Mouse (Mus musculus): Measurements from ENCODE around the gene Nrarp. TPM values are rescaled to one million over a fixed set of nuclear protein-coding genes. Genes with fewer than 3 reads are reported as not detected.

The Nrarp gene
- polyA plus RNA-seq, 1 experiment from 2014 or later = 14.1 TPM

DNA sequence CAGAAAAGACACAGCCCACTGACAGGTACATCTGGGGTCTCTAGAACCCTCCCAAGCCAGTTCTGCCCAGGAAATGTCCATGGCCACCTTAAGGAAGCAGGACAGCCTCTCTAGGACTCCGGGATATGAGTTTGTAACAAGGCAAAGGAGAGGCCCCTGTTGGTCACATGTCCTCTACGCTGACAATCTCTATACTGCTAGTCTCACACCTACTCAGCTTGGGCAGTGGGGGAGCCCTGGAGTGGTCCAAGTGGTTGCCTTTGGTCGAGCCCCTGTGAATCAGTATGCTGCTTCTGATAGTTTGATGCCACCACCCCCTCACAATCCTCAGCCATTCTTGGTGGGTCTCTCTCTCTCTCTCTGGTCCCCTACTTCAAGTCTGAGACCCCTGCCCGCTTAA, 13.1 kb upstream of the Nrarp start:
- peak overlapping the region; percentile 45 for H3K4me3 ChIP-seq (ENCODE audit: low read depth, low read length)
- no peaks in the 10 kb centered on the region for H3K27me3 ChIP-seq (replicated peaks; ENCODE audit: insufficient read depth, low read length)
- 15% methylated on average over 4 of the region's 4 CpGs for WGBS
- no peak; the same call in 1 of the 2 replicates for ATAC-seq
- DNase-seq (ENCODE audit: low spot score) = no peak
- H3K4me1 ChIP-seq (ENCODE audit: insufficient read depth, low read depth, low read length) = peaks cover 17% of the 10 kb centered on the region; the same call in 1 of the 2 replicates
- H3K9ac ChIP-seq (replicated peaks; ENCODE audit: low read depth) = 0 out of 2 replicates have a peak overlapping the region, but pooled peaks have one; percentile 16
- H3K36me3 ChIP-seq (ENCODE audit: insufficient read depth, low read length) = no peaks in the 10 kb centered on the region
- 0 out of 2 replicates have a peak overlapping the region, but pooled peaks have one; percentile 51 for H3K27ac ChIP-seq (ENCODE audit: low read length)
- H3K9me3 ChIP-seq (ENCODE audit: low read length) = no peaks in the 10 kb centered on the region
- H3K4me2 ChIP-seq (replicated peaks; ENCODE audit: low read depth, low read length) = peak overlapping the region; percentile 89
- no peak for TF ChIP-seq CTCF (IDR thresholded peaks at IDR 0.05)
- no peak for TF ChIP-seq EP300 (IDR thresholded peaks at IDR 0.05)

GRCm38 (mm10) chr2:25167919-25168664, 12.5 kb upstream of the Nrarp start:
- no peaks in the 10 kb centered on the region for H3K9me3 ChIP-seq (ENCODE audit: low read length)
- H3K4me1 ChIP-seq (ENCODE audit: insufficient read depth, low read depth, low read length) = peaks cover 17% of the 10 kb centered on the region; the same call in 1 of the 2 replicates
- TF ChIP-seq CTCF (IDR thresholded peaks at IDR 0.05) (no peak), EP300 (IDR thresholded peaks at IDR 0.05) (no peak)
- 0 out of 2 replicates have a peak overlapping the region, but pooled peaks have one; percentile 16 for H3K9ac ChIP-seq (replicated peaks; ENCODE audit: low read depth)
- ATAC-seq (peak; percentile 74), DNase-seq (ENCODE audit: low spot score) (peak; percentile 81)
- H3K27me3 ChIP-seq (replicated peaks; ENCODE audit: insufficient read depth, low read length) = no peaks in the 10 kb centered on the region
- H3K36me3 ChIP-seq (ENCODE audit: insufficient read depth, low read length) = no peaks in the 10 kb centered on the region
- peak overlapping the region; percentile 89 for H3K4me2 ChIP-seq (replicated peaks; ENCODE audit: low read depth, low read length)
- H3K4me3 ChIP-seq (ENCODE audit: low read depth, low read length) = peak overlapping the region; percentile 45
- 1% methylated on average over 23 of the region's 41 CpGs for WGBS
- H3K27ac ChIP-seq (ENCODE audit: low read length) = peak overlapping the region; percentile 51

- H3K9me3 ChIP-seq (ENCODE audit: low read length) = no peaks in the 10 kb centered on the region
- H3K4me2 ChIP-seq (replicated peaks; ENCODE audit: low read depth, low read length) = peak overlapping the region; percentile 89
- no peaks in the 10 kb centered on the region for H3K27me3 ChIP-seq (replicated peaks; ENCODE audit: insufficient read depth, low read length)
- H3K4me3 ChIP-seq (ENCODE audit: low read depth, low read length) = peak overlapping the region; percentile 45; the same call in 1 of the 2 replicates
- no peaks in the 10 kb centered on the region for H3K36me3 ChIP-seq (ENCODE audit: insufficient read depth, low read length)
- peaks cover 15% of the 10 kb centered on the region; the same call in 1 of the 2 replicates for H3K4me1 ChIP-seq (ENCODE audit: insufficient read depth, low read depth, low read length)
- no peak for TF ChIP-seq EP300 (IDR thresholded peaks at IDR 0.05)
- no peak for TF ChIP-seq CTCF (IDR thresholded peaks at IDR 0.05)
- H3K9ac ChIP-seq (replicated peaks; ENCODE audit: low read depth) = no peak overlapping the region
- ATAC-seq (0 out of 2 replicates have a peak, but pooled peaks have one; percentile 1), DNase-seq (ENCODE audit: low spot score) (no peak)
- 17% methylated on average over 2 of the region's 2 CpGs for WGBS
- peak overlapping the region; percentile 51 for H3K27ac ChIP-seq (ENCODE audit: low read length)
Observed at GRCm38 (mm10) chr2:25168665-25168978, 11.9 kb upstream of the Nrarp start.

DNA sequence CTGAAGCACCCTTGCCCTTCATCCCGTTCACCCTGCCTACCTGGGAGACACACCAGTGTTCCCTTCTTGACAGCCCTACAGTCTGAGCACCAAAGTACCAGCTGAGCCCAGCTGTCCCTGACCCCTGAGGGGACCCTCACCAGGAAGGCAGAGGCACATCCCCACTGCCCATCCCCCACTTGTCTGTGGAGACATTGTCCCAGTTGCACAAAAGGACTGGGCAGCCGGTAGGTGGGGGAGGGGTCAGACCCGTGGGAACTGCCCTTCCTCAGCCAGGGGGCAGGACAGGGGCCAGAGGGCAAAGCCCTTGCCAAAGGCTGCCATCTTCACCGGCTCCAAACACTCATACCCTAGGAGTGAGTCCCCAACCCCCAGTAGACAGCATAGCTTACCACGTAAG, 10.8 kb upstream of the Nrarp start:
- ATAC-seq (no peak), DNase-seq (ENCODE audit: low spot score) (no peak)
- H3K27ac ChIP-seq (ENCODE audit: low read length) = no peak overlapping the region

DNA sequence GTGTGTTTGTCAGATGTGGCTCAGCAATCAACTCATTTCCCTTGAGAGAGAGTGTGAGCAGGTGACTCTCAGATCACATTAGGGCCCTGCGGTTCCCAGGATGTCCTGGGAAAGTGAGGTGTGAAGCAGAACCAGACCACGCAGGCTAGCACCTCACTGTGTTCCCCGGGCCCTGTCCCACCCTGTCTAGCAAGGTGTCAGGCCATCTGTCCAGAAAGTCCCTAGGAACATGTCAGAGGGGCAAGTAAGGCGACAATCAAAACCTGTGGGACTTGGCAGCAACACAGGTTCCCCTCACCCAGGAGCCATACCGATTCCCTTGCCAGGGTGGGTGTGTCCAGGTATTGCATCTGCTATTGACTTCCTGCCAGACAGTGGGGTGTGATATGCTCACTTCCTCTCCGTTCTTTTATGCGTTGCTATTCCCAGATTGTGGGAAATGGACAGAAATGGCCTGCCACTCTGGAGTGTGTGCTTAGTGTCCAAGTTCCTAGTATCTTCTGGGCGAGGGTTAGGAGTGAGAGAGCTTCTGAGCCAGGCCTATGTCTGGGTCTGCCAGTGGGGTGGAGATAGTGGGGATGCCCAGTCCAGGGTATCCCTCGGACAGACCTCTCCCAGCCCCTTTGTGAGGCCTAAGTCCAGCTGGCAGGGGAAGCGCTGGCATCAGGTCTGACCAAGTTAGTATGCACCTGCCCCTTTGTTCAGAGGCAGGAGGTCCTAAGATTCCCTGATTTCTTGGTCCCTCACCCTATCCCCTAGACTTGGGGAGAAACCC, 10.0 kb upstream of the Nrarp start:
- no peak for ATAC-seq
- TF ChIP-seq EP300 (IDR thresholded peaks at IDR 0.05) = no peak
- TF ChIP-seq CTCF (IDR thresholded peaks at IDR 0.05) = no peak
- WGBS = 49% methylated on average over 10 of the region's 10 CpGs

More for the DNA sequence above, 10.8 kb upstream of the Nrarp start:
- H3K9ac ChIP-seq (replicated peaks; ENCODE audit: low read depth) = no peak overlapping the region
- no peak overlapping the region for H3K4me2 ChIP-seq (replicated peaks; ENCODE audit: low read depth, low read length)
- no peaks in the 10 kb centered on the region for H3K27me3 ChIP-seq (replicated peaks; ENCODE audit: insufficient read depth, low read length)
- TF ChIP-seq CTCF (IDR thresholded peaks at IDR 0.05) (no peak), EP300 (IDR thresholded peaks at IDR 0.05) (no peak)
- H3K36me3 ChIP-seq (ENCODE audit: insufficient read depth, low read length) = no peaks in the 10 kb centered on the region
- H3K4me1 ChIP-seq (ENCODE audit: insufficient read depth, low read depth, low read length) = peaks cover 10% of the 10 kb centered on the region; the same call in 1 of the 2 replicates
- 37% methylated on average over 5 of the region's 5 CpGs for WGBS
- no peak overlapping the region for H3K4me3 ChIP-seq (ENCODE audit: low read depth, low read length)
- H3K9me3 ChIP-seq (ENCODE audit: low read length) = no peaks in the 10 kb centered on the region

DNA sequence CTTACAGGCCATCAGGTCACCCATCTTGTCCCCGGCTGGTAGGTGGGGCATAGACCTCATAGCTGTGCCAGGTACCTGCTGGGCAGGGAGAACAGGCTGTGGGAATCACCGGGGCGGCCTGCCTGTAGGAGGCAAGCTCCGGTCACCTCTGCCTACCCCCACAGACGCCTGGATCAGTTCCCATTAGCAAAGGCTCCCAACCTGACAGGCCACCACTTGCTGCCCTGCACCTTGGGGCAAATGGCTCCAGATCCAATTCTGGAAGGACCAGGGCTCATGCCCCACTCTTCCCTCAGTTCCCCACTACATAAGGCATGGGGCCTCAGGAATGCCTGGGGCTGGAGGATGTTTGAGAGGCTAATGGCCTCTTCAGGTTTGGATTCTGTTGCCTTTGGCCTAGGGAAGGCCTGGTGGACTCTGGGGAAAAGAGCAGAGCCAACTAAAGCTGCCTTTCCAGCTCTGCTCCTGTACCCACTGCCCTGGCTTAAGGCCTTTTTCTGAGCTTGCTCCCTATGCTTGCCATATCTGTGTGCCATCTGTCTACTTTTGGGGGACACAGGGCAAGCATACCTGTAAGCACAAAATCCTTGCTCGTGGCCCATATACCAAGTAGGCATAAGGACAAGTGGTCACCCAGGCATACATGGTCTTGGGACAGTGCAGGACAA, 9.3 kb upstream of the Nrarp start:
- H3K27me3 ChIP-seq (replicated peaks; ENCODE audit: insufficient read depth, low read length) = no peaks in the 10 kb centered on the region
- WGBS = 80% methylated on average over 6 of the region's 6 CpGs
- no peak for TF ChIP-seq CTCF (IDR thresholded peaks at IDR 0.05)
- no peak for TF ChIP-seq EP300 (IDR thresholded peaks at IDR 0.05)
- no peak overlapping the region for H3K27ac ChIP-seq (ENCODE audit: low read length)
- no peak overlapping the region for H3K4me3 ChIP-seq (ENCODE audit: low read depth, low read length)
- ATAC-seq (no peak), DNase-seq (ENCODE audit: low spot score) (no peak)
- H3K9ac ChIP-seq (replicated peaks; ENCODE audit: low read depth) = no peak overlapping the region
- no peak overlapping the region for H3K4me2 ChIP-seq (replicated peaks; ENCODE audit: low read depth, low read length)
- peaks cover 15% of the 10 kb centered on the region; the same call in 1 of the 2 replicates for H3K4me1 ChIP-seq (ENCODE audit: insufficient read depth, low read depth, low read length)
- no peaks in the 10 kb centered on the region for H3K9me3 ChIP-seq (ENCODE audit: low read length)
- H3K36me3 ChIP-seq (ENCODE audit: insufficient read depth, low read length) = no peaks in the 10 kb centered on the region

More for the DNA sequence above, 10.0 kb upstream of the Nrarp start:
- Histone ChIP-seq H3K27ac (ENCODE audit: low read length) (no peak overlapping the region), H3K4me1 (ENCODE audit: insufficient read depth, low read depth, low read length) (peaks cover 10% of the 10 kb centered on the region; the same call in 1 of the 2 replicates), H3K9ac (replicated peaks; ENCODE audit: low read depth) (no peak overlapping the region), H3K27me3 (replicated peaks; ENCODE audit: insufficient read depth, low read length) (no peaks in the 10 kb centered on the region), H3K4me3 (ENCODE audit: low read depth, low read length) (no peak overlapping the region), H3K36me3 (ENCODE audit: insufficient read depth, low read length) (no peaks in the 10 kb centered on the region), H3K4me2 (replicated peaks; ENCODE audit: low read depth, low read length) (no peak overlapping the region), H3K9me3 (ENCODE audit: low read length) (no peaks in the 10 kb centered on the region)
- DNase-seq (ENCODE audit: low spot score) = no peak
